Mouse (Mus musculus): ENCODE data around the gene Fut8.

DNA sequence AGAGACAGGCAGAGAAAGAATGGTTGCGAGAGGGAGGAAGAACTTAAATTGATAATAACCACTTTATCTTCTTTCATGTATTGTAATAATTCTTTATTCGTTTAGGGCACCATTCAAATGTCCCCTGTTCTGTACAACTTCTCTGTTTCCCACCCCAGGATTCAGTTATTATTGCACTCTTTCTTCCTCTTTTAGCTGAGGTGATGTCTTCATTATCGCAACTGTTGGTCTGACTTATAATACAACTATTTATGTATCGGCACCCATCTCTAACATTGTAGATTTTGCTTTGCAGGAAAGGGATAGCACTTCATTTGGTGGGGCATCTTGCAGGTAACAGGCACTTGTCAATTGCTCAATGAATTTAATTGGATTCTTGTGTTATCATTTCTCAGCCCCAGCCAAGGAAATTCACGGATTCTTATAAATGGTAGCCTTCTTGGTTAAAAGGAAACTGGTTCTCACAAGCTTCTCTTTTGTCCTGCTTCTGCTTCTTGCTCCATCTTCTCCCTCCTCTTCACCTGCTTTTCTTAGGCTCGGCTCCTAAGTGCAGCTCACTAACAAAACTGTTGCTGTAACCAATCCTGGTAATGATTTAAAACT lies 15.6 kb upstream of the Fut8 start:
- no peak for TF ChIP-seq POLR2A (IDR thresholded peaks at IDR 0.05; ENCODE audit: insufficient read length, low read depth)
- TF ChIP-seq CEBPB (IDR thresholded peaks at IDR 0.05; ENCODE audit: insufficient read depth, poor library complexity, severe bottlenecking): no peak
- no peak for TF ChIP-seq MAX (IDR thresholded peaks at IDR 0.05; ENCODE audit: low read depth)
- no peak for TF ChIP-seq USF1 (IDR thresholded peaks at IDR 0.05; ENCODE audit: low read depth)
- no peak for TF ChIP-seq TCF12 (IDR thresholded peaks at IDR 0.05; ENCODE audit: insufficient read depth, poor library complexity, severe bottlenecking)

All from myocyte (in vitro differentiated cells).